Comparison of ENCODE assay signal across 16 mouse cellular contexts in genomic region chr5:42767688-42768087, GRCm38 (mm10).
"Had no signal": no experiment of that assay in that cellular context is flagged by ENCODE, and none has a peak within 500 bp of the region (broad histone marks: within the 10 kb centered on the region; RNA-seq: fewer than 3 reads in every experiment).

No protein-coding gene starts in this region.

- H3K9me3 ChIP-seq: neural tube, embryonic 13.5 days; neural tube, embryonic 15.5 days; stomach, embryonic 15.5 days had no signal

- H3K27ac ChIP-seq: neural tube, embryonic 13.5 days; neural tube, embryonic 15.5 days; stomach, embryonic 15.5 days; stomach, postnatal 0 days had no signal

- H3K4me1 ChIP-seq: neural tube, embryonic 13.5 days; neural tube, embryonic 15.5 days; stomach, embryonic 15.5 days had no signal

- H3K9ac ChIP-seq: neural tube, embryonic 13.5 days; neural tube, embryonic 15.5 days; stomach, embryonic 15.5 days had no signal

- H3K27me3 ChIP-seq: neural tube, embryonic 13.5 days; neural tube, embryonic 15.5 days; stomach, embryonic 15.5 days had no signal

- H3K36me3 ChIP-seq: neural tube, embryonic 13.5 days; neural tube, embryonic 15.5 days; stomach, embryonic 15.5 days had no signal

- H3K4me3 ChIP-seq: neural tube, embryonic 13.5 days; neural tube, embryonic 15.5 days; stomach, embryonic 15.5 days had no signal

- H3K4me2 ChIP-seq: neural tube, embryonic 13.5 days; neural tube, embryonic 15.5 days; stomach, embryonic 15.5 days had no signal

- DNase-seq: retina, postnatal 1 day; right cerebral cortex, adult 18-20 months; right cerebral cortex, postnatal 14 days; right cerebral cortex, postnatal 25 days; right cerebral cortex, postnatal 4 days; spleen, adult 18-20 months; thymus, adult 18-20 months; thymus, adult 2 months; thymus, postnatal 14 days; thymus, postnatal 25 days; thymus, postnatal 36 days; thymus, postnatal 4 days had no signal
